Mouse (Mus musculus) G1E (cell line): ENCODE data around the gene Hrk. TPM values are rescaled to one million over a fixed set of nuclear protein-coding genes. Genes with fewer than 3 reads are reported as not detected.

Experiments used
- ATAC-seq: 2 replicates; pipeline ENCODE4 v1.8.0; 2016; ENCODE audit warnings: mild to moderate bottlenecking; ENCODE audit not compliant: insufficient number of reproducible peaks, poor library complexity, low FRiP score, severe bottlenecking; ENCODE audit errors: extremely low read depth
- DNase-seq: peaks from one replicate; pipeline ENCODE4 v3.0.0; 2012; ENCODE audit warnings: low spot score
- H3K27me3 ChIP-seq: 2 replicates; pipeline ENCODE4 v1.6.1; 2012; ENCODE audit warnings: mild to moderate bottlenecking, low read length, inconsistent platforms; ENCODE audit not compliant: insufficient read depth
- H3K36me3 ChIP-seq: replicated peaks from 2 replicates; pipeline ENCODE3; 2012; ENCODE audit warnings: mild to moderate bottlenecking, inconsistent platforms
- H3K4me1 ChIP-seq: 2 replicates; pipeline ENCODE4 v1.6.1; 2012; ENCODE audit warnings: low read depth, low read length, inconsistent platforms, mixed read lengths; ENCODE audit not compliant: insufficient read depth
- H3K4me3 ChIP-seq: 2 replicates; pipeline ENCODE4 v1.5.1; 2012; ENCODE audit warnings: low read depth, mild to moderate bottlenecking, inconsistent platforms, low read length, moderate library complexity, mixed read lengths
- H3K9me3 ChIP-seq: replicated peaks from 2 replicates; pipeline ENCODE4 v1.6.1; 2012; ENCODE audit warnings: inconsistent platforms
- CTCF ChIP-seq: IDR thresholded peaks from 2 replicates; pipeline ENCODE4 v1.5.1; 2012; ENCODE audit warnings: low read depth, low read length, inconsistent platforms, mixed read lengths
- GATA1 ChIP-seq: IDR thresholded peaks from 2 replicates; pipeline ENCODE4 v1.6.1; 2012; ENCODE audit warnings: borderline replicate concordance, low read length, inconsistent platforms, mixed read lengths
- GATA2 ChIP-seq: IDR thresholded peaks from 2 replicates; pipeline ENCODE4 v1.6.1; 2012; ENCODE audit warnings: low read depth, low read length, inconsistent platforms, borderline replicate concordance
- POLR2AphosphoS5 ChIP-seq: IDR thresholded peaks from 2 replicates; pipeline ENCODE4 v1.6.1; 2012; ENCODE audit warnings: low read depth, low read length, inconsistent platforms; ENCODE audit not compliant: insufficient replicate concordance
- TAL1 ChIP-seq: conservative IDR thresholded peaks from 2 replicates; pipeline ENCODE4 v1.6.1; 2012; ENCODE audit warnings: low read depth, low read length, inconsistent platforms, mixed read lengths
- polyA plus RNA-seq: library from polyadenylated mRNA; stranded (reverse); fragments of >175 nt; gene quantifications from 2 replicates; pipeline ENCODE4 v1.2.3, GENCODE M21; 2012
- total RNA-seq, 2 experiments: library from RNA; stranded (forward) in 1 of 2; stranded (reverse) in 1 of 2; fragments of 200-1000 nt in 1 of 2; fragments of >200 nt in 1 of 2; fragmentation: Nextera tagmentation in 1 of 2; gene quantifications; 2 replicates each; pipeline ENCODE4 v1.2.3; 2014 to 2017

Gene Hrk
- total and polyA plus RNA-seq, 3 experiments = 0.11 TPM; not detected in 2

DNA sequence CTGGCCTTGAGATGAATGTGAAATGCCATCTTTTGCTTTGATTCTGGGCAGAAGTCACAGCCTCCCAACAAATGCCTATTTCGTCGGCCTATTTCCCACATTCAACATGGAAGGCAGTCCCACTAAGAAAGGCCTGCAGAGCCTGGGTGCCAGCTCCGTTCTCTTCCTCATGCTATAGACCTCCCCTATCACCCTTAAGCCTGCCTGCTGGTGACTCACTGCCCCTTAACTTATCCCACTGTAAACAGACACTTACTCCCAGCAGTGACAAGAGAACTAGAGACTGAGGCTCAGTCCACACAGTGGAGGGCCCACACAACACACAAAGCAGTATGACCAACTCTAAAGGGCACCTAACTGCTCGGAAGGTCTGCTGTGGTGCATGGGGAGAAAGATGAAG is 20.1 kb upstream of the Hrk start:
- ATAC-seq (no peak), DNase-seq (no peak)
- Histone ChIP-seq H3K36me3 (peaks cover 96% of the 10 kb centered on the region), H3K4me1 (peaks cover 3% of the 10 kb centered on the region; the same call in 1 of the 2 replicates), H3K9me3 (no peaks in the 10 kb centered on the region), H3K27me3 (no peaks in the 10 kb centered on the region), H3K4me3 (no peak overlapping the region)
- TF ChIP-seq GATA2 (no peak), TAL1 (no peak), POLR2AphosphoS5 (no peak), CTCF (no peak), GATA1 (no peak)

DNA sequence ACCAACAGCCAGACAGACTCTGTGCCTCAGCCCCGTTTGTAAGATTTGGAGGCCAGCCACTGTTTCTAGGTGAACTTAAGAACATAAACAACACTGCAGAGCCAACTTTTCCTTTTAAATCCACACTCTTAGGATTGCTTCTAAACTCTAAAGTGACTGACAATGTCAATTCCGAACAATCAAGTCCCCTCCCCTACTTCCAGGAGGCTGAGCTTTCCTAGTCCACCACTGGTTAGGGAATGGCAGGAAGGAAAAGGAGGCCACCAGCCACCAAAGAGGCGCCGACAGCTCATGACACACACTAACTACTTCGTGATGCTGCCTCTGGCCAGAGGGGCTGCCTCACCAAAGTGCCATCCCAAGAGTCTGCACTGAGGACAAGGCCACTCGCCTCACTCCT is 19.7 kb upstream of the Hrk start:
- ATAC-seq (no peak), DNase-seq (no peak)
- no peaks in the 10 kb centered on the region for H3K9me3 ChIP-seq
- H3K27me3 ChIP-seq = no peaks in the 10 kb centered on the region
- TF ChIP-seq TAL1 (no peak), CTCF (no peak), GATA1 (no peak), GATA2 (no peak)
- H3K36me3 ChIP-seq = peaks cover 96% of the 10 kb centered on the region
- peaks cover 3% of the 10 kb centered on the region; the same call in 1 of the 2 replicates for H3K4me1 ChIP-seq
- no peak overlapping the region for H3K4me3 ChIP-seq

- DNase-seq (no peak), ATAC-seq (no peak)
- peaks cover 10% of the 10 kb centered on the region; the same call in 1 of the 2 replicates for H3K4me1 ChIP-seq
- no peak for TF ChIP-seq TAL1
- no peak for TF ChIP-seq POLR2AphosphoS5
- TF ChIP-seq GATA2 = no peak
- no peak for TF ChIP-seq GATA1
- TF ChIP-seq CTCF = no peak
- no peaks in the 10 kb centered on the region for H3K27me3 ChIP-seq
- H3K9me3 ChIP-seq = no peaks in the 10 kb centered on the region
- peaks cover 96% of the 10 kb centered on the region for H3K36me3 ChIP-seq
- no peak overlapping the region for H3K4me3 ChIP-seq
Observed at GRCm38 (mm10) chr5:118145458-118145857, 19.0 kb upstream of the Hrk start.

GRCm38 (mm10) chr5:118145999-118146679 is 18.3 kb upstream of the Hrk start:
- Histone ChIP-seq H3K9me3 (no peaks in the 10 kb centered on the region), H3K27me3 (no peaks in the 10 kb centered on the region), H3K36me3 (peaks cover 95% of the 10 kb centered on the region), H3K4me1 (peaks cover 11% of the 10 kb centered on the region; the same call in 1 of the 2 replicates), H3K4me3 (no peak overlapping the region)
- ATAC-seq = no peak
- no peak for DNase-seq
- TF ChIP-seq TAL1 (no peak), CTCF (no peak), GATA1 (no peak), GATA2 (no peak), POLR2AphosphoS5 (no peak)

DNA sequence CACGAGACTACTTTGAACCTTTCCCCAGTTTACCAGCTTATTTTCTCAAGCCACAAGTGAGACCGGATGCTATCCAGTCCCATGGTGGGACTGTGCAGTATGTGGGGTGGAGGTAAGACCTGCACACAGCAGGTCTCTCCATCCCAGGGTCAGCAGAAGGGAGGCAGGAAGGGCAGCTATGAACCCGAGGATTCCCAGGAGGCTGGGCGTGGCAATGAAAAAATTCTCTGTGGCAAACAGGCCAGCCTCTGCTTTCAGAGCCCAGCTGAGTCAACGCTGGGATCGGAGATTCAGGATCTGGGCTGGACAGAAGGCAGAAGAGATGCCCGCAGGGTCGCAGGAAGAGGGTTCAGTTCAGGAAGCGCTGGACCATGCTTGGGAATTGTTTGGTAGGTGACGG is 17.2 kb upstream of the Hrk start:
- DNase-seq (no peak), ATAC-seq (no peak)
- TF ChIP-seq GATA2 = no peak
- TF ChIP-seq GATA1 = no peak
- no peak for TF ChIP-seq POLR2AphosphoS5
- TF ChIP-seq CTCF = no peak
- Histone ChIP-seq H3K4me3 (no peak overlapping the region), H3K27me3 (no peaks in the 10 kb centered on the region), H3K9me3 (no peaks in the 10 kb centered on the region), H3K4me1 (peaks cover 11% of the 10 kb centered on the region; the same call in 1 of the 2 replicates), H3K36me3 (peaks cover 92% of the 10 kb centered on the region)

DNA sequence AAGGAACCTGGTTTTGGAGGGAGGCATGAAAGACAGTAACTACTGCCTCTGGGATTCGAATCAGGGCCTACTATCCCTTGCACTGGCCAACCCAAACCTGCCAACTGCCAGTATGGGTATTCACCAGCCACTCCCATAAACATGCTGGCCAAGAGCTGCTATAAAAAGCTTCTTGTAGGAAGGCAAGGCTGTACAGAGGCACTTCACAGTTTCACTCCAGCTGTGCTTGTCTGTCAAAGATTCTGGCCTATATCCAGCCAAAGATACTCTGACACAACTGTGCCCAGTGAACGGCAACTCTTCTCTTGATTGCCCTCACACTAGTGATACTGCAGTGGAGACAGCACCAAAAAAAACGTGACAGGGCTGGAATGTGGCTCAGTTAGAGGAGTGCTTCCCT is 14.7 kb upstream of the Hrk start:
- no peaks in the 10 kb centered on the region for H3K27me3 ChIP-seq
- DNase-seq (no peak), ATAC-seq (no peak)
- TF ChIP-seq CTCF (no peak), GATA2 (no peak), POLR2AphosphoS5 (no peak), GATA1 (no peak), TAL1 (no peak)
- no peak overlapping the region for H3K4me3 ChIP-seq
- peaks cover 22% of the 10 kb centered on the region for H3K4me1 ChIP-seq
- peaks cover 82% of the 10 kb centered on the region for H3K36me3 ChIP-seq
- no peaks in the 10 kb centered on the region for H3K9me3 ChIP-seq
